Mouse (Mus musculus): ENCODE measurements around the gene Sys1. TPM values are rescaled to one million over a fixed set of nuclear protein-coding genes. Genes with fewer than 3 reads are reported as not detected.
A peak's percentile ranks its signal among the peaks of the same experiment; 100 is the strongest.

Gene Sys1
- total and polyA plus RNA-seq, 3 experiments: 85.8 to 94.3 TPM; not detected in 1

DNA sequence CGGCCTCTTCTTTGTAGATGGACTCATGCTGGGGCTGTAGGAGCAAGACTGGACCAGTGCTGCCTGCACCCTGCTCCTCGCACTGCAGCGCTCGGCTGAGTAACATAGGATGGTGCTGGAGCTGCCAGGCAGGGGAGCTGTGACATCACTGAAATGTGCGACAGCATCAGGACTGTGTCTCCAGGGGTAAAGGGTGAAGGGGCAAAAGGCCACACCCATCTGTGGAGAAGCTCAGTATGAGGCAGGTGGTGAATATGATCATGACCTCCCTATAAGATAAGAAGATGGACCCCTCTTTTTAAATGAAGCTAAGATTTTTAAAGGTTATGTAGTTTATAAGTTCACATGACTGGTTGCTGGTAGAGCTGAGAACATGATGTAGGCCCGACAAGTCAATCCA lies 16.9 kb downstream of the Sys1 start, which contains the start of gene Trp53tg5:
TSS of gene Trp53tg5 (minus strand) at position 101 of the 400 bp plus-strand sequence.
- Histone ChIP-seq H3K9ac (ENCODE audit: control insufficient read depth, low read depth, low read length, poor library complexity, severe bottlenecking) (no peak within 1 kb of the TSS), H3K27me3 (ENCODE audit: control insufficient read depth in 1 of 2, insufficient read depth in 2 of 2, low read length in 2 of 2) (no peaks in the 10 kb centered on the region), H3K79me2 (ENCODE audit: control insufficient read depth, insufficient read depth, low read length, poor library complexity) (no peaks in the 10 kb centered on the region), H3K36me3 (ENCODE audit: control insufficient read depth in 1 of 2, insufficient read depth in 2 of 2, low read length in 2 of 2) (no peaks in the 10 kb centered on the region; a peak in 1 of 4 replicates), H3K4me1 (ENCODE audit: control insufficient read depth in 1 of 2, insufficient read depth in 2 of 2, low read length in 2 of 2) (0 out of 4 replicates have a peak, but pooled peaks cover 0 to 4% of the 10 kb centered on the region in 2 experiments), H3K27ac (ENCODE audit: control insufficient read depth, low read depth, low read length) (no peak within 1 kb of the TSS), H3K9me3 (replicated peaks; ENCODE audit: insufficient read depth, low read length) (no peaks in the 10 kb centered on the region), H3K4me3 (ENCODE audit: control insufficient read depth in 1 of 2, insufficient read depth in 1 of 2, low read depth in 2 of 2, low read length in 2 of 2) (no peak within 1 kb of the TSS)
- DNase-seq (ENCODE audit: low read depth, low spot score): no peak
- TF ChIP-seq MYB (IDR thresholded peaks at IDR 0.05; ENCODE audit: low read depth, low read length) (no peak), ZKSCAN1 (IDR thresholded peaks at IDR 0.05; ENCODE audit: low read depth, low read length) (no peak), ZNF384 (IDR thresholded peaks at IDR 0.05; ENCODE audit: low read depth, low read length) (no peak), USF1 (IDR thresholded peaks at IDR 0.05; ENCODE audit: low read depth, low read length) (no peak), RAD21 (IDR thresholded peaks at IDR 0.05; ENCODE audit: low read depth, low read length) (no peak), CHD2 (IDR thresholded peaks at IDR 0.05; ENCODE audit: low read length) (no peak)

DNA sequence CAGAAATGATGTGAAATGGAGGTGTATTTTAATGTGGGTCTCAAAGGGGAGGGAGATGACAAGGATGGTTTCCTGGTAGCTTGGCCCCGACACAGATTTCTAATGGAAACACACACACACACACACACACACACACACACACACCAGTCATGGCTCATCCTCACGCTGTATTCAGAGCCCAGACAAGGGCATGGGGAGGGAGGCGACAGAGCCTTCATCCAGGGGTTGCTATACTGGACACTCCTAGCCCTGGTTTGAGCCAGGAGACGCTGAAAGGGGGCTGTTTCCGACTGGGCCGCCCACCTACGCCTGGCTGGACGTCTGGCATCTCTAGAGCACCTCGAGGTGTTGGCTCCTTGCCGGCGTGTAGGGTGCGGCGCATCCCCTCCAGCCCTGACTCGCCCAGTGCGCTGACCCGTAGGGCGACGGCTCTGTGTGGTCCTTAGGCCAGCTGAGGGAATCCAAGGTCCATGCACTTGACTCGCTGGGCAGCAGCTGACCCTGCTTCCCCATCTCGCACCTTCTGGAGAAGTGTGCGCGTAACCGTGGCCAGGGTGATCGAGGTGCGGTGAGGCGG lies 29.0 kb downstream of the Sys1 start, which contains the start of gene Dbndd2:
TSS of gene Dbndd2 (plus strand) at position 426 of the 577 bp plus-strand sequence.
- Histone ChIP-seq H3K27me3 (ENCODE audit: control insufficient read depth in 1 of 2, insufficient read depth in 2 of 2, low read length in 2 of 2) (no peaks in the 10 kb centered on the region), H3K4me1 (ENCODE audit: control insufficient read depth in 1 of 2, insufficient read depth in 2 of 2, low read length in 2 of 2) (peaks cover 4 to 9% of the 10 kb centered on the region in 2 experiments; a peak in 3 of 4 replicates), H3K9ac (ENCODE audit: control insufficient read depth, low read depth, low read length, poor library complexity, severe bottlenecking) (peak within 1 kb of the TSS; percentile 71), H3K36me3 (ENCODE audit: control insufficient read depth in 1 of 2, insufficient read depth in 2 of 2, low read length in 2 of 2) (peaks cover 3 to 4% of the 10 kb centered on the region in 2 experiments), H3K9me3 (replicated peaks; ENCODE audit: insufficient read depth, low read length) (no peaks in the 10 kb centered on the region), H3K4me3 (ENCODE audit: control insufficient read depth in 1 of 2, insufficient read depth in 1 of 2, low read depth in 2 of 2, low read length in 2 of 2) (peak within 1 kb of the TSS; percentile 76 to 86), H3K79me2 (ENCODE audit: control insufficient read depth, insufficient read depth, low read length, poor library complexity) (peaks cover 4% of the 10 kb centered on the region; the same call in 1 of the 2 replicates), H3K27ac (ENCODE audit: control insufficient read depth, low read depth, low read length) (no peak within 1 kb of the TSS)
- TF ChIP-seq MEF2A (IDR thresholded peaks at IDR 0.05; ENCODE audit: extremely low read depth, insufficient replicate concordance, low read depth, low read length, poor library complexity, severe bottlenecking) (no peak), MAX (IDR thresholded peaks at IDR 0.05; ENCODE audit: low read length) (0 out of 2 replicates have a peak, but pooled peaks have one; percentile 19)
- DNase-seq (ENCODE audit: low read depth, low spot score): no peak

GRCm38 (mm10) chr2:164486258-164487114 lies 29.7 kb downstream of the Sys1 start:
- Histone ChIP-seq H3K9me3 (replicated peaks; ENCODE audit: insufficient read depth, low read length) (no peaks in the 10 kb centered on the region), H3K36me3 (ENCODE audit: control insufficient read depth in 1 of 2, insufficient read depth in 2 of 2, low read length in 2 of 2) (peaks cover 3 to 4% of the 10 kb centered on the region in 2 experiments), H3K79me2 (ENCODE audit: control insufficient read depth, insufficient read depth, low read length, poor library complexity) (peaks cover 4% of the 10 kb centered on the region; the same call in 1 of the 2 replicates), H3K4me1 (ENCODE audit: control insufficient read depth in 1 of 2, insufficient read depth in 2 of 2, low read length in 2 of 2) (peaks cover 4 to 9% of the 10 kb centered on the region in 2 experiments; a peak in 3 of 4 replicates), H3K9ac (ENCODE audit: control insufficient read depth, low read depth, low read length, poor library complexity, severe bottlenecking) (peak overlapping the region; percentile 71), H3K27ac (ENCODE audit: control insufficient read depth, low read depth, low read length) (no peak overlapping the region), H3K27me3 (ENCODE audit: control insufficient read depth in 1 of 2, insufficient read depth in 2 of 2, low read length in 2 of 2) (no peaks in the 10 kb centered on the region), H3K4me3 (ENCODE audit: control insufficient read depth in 1 of 2, insufficient read depth in 1 of 2, low read depth in 2 of 2, low read length in 2 of 2) (peak overlapping the region; percentile 76 to 86)
- TF ChIP-seq SIN3A (IDR thresholded peaks at IDR 0.05; ENCODE audit: low read length): peak; percentile 40; the same call in 1 of the 2 replicates
- TF ChIP-seq GABPA (IDR thresholded peaks at IDR 0.05; ENCODE audit: low read depth, low read length): no peak
- TF ChIP-seq TBP (IDR thresholded peaks at IDR 0.05; ENCODE audit: low read depth, low read length): no peak
- TF ChIP-seq ELF1 (IDR thresholded peaks at IDR 0.05; ENCODE audit: low read depth, low read length): 0 out of 2 replicates have a peak, but pooled peaks have one; percentile 26
- peak; percentile 25; the same call in 1 of the 2 replicates for TF ChIP-seq NELFE (IDR thresholded peaks at IDR 0.05; ENCODE audit: low read depth, low read length)
- TF ChIP-seq MXI1 (IDR thresholded peaks at IDR 0.05; ENCODE audit: low read depth, low read length): no peak
- no peak for TF ChIP-seq MEF2A (IDR thresholded peaks at IDR 0.05; ENCODE audit: extremely low read depth, insufficient replicate concordance, low read depth, low read length, poor library complexity, severe bottlenecking)
- TF ChIP-seq ETS1 (IDR thresholded peaks at IDR 0.05; ENCODE audit: low read depth, low read length): no peak
- TF ChIP-seq NRF1 (IDR thresholded peaks at IDR 0.05; ENCODE audit: insufficient read depth, low read depth, low read length, poor library complexity, severe bottlenecking): peak; percentile 50; the same call in 1 of the 2 replicates
- TF ChIP-seq POLR2A (IDR thresholded peaks at IDR 0.05; ENCODE audit: control insufficient read depth in 1 of 2, insufficient read depth in 1 of 2, low read depth in 1 of 2, low read length in 2 of 2, poor library complexity in 1 of 2): peak; percentile 37 to 62; a peak in 3 of 4 replicates
- TF ChIP-seq ZC3H11A (IDR thresholded peaks at IDR 0.05; ENCODE audit: low read depth, low read length): no peak
- peak; percentile 54 for DNase-seq (ENCODE audit: low read depth, low spot score)
